Mouse (Mus musculus) embryo, embryonic 9.5 days (tissue): ENCODE data around the gene Camk2g.
A peak's percentile ranks its signal among the peaks of the same experiment; 100 is the strongest.

Experiments
- DNase-seq: peaks from one replicate; pipeline ENCODE4 v3.0.0-alpha.2; 2017; ENCODE audit errors: extremely low spot score

The Camk2g gene

GRCm38 (mm10) chr14:20806116-20806840 lies 12.4 kb upstream of the Camk2g start:
- DNase-seq: no peak

- DNase-seq: no peak
Measured at GRCm38 (mm10) chr14:20804964-20805672, 11.2 kb upstream of the Camk2g start.

GRCm38 (mm10) chr14:20804481-20804880 lies 10.6 kb upstream of the Camk2g start:
- no peak for DNase-seq

- peak; percentile 77 for DNase-seq
Measured at GRCm38 (mm10) chr14:20803606-20803938, 9.7 kb upstream of the Camk2g start.

- DNase-seq: no peak
Measured at GRCm38 (mm10) chr14:20802926-20803605, 9.2 kb upstream of the Camk2g start.

- DNase-seq: peak; percentile 81
Measured at GRCm38 (mm10) chr14:20798761-20799160, 4.9 kb upstream of the Camk2g start.

- no peak for DNase-seq
Measured at GRCm38 (mm10) chr14:20798300-20798699, 4.4 kb upstream of the Camk2g start.

- no peak for DNase-seq
Measured at GRCm38 (mm10) chr14:20796643-20797042, 2.8 kb upstream of the Camk2g start.

- DNase-seq: no peak
Measured at GRCm38 (mm10) chr14:20796170-20796569, 2.3 kb upstream of the Camk2g start.

- DNase-seq: no peak
Measured at GRCm38 (mm10) chr14:20795423-20796152, 1.7 kb upstream of the Camk2g start.

GRCm38 (mm10) chr14:20794589-20794988 lies 701 bp upstream of the Camk2g start:
- no peak for DNase-seq

- peak; percentile 67 for DNase-seq
Measured at GRCm38 (mm10) chr14:20792922-20793757, 748 bp downstream of the Camk2g start.

GRCm38 (mm10) chr14:20792243-20792921 lies 1.5 kb downstream of the Camk2g start:
- no peak for DNase-seq

GRCm38 (mm10) chr14:20791511-20792242 lies 2.2 kb downstream of the Camk2g start:
- DNase-seq: no peak

- DNase-seq: no peak
Measured at GRCm38 (mm10) chr14:20790996-20791395, 2.9 kb downstream of the Camk2g start.

- no peak for DNase-seq
Measured at GRCm38 (mm10) chr14:20790445-20790844, 3.4 kb downstream of the Camk2g start.

- DNase-seq: no peak
Measured at GRCm38 (mm10) chr14:20789593-20789992, 4.3 kb downstream of the Camk2g start.

GRCm38 (mm10) chr14:20788151-20788550 lies 5.7 kb downstream of the Camk2g start:
- no peak for DNase-seq

GRCm38 (mm10) chr14:20786611-20787015 lies 7.3 kb downstream of the Camk2g start:
- DNase-seq: no peak

- DNase-seq: no peak
Measured at GRCm38 (mm10) chr14:20786020-20786419, 7.9 kb downstream of the Camk2g start.
